Mouse (Mus musculus) hindbrain, embryonic 10.5 days (tissue): ENCODE measurements at regions not wholly inside any gene's neighbourhood (a gene's known extent, or its start where the extent isn't known, plus 50 kb on each side); places are given as distances from the start of the nearest gene placed in this dataset.

Experiments used
- DNase-seq: peaks from one replicate; pipeline ENCODE4 v3.0.0-alpha.2; 2017; ENCODE audit warnings: low spot score
- H3K27ac ChIP-seq: fragments of 300-500 bp; sonication (generic); 2 replicates; pipeline ENCODE4 v1.5.1; 2016; ENCODE audit warnings: mild to moderate bottlenecking, moderate library complexity
- H3K27me3 ChIP-seq: fragments of 300-500 bp; sonication (generic); 2 replicates; pipeline ENCODE4 v1.6.1; 2016; ENCODE audit warnings: mild to moderate bottlenecking; ENCODE audit not compliant: poor library complexity, insufficient read depth, severe bottlenecking
- H3K36me3 ChIP-seq: fragments of 300-500 bp; sonication (generic); 2 replicates; pipeline ENCODE4 v1.6.1; 2016; ENCODE audit warnings: mild to moderate bottlenecking, moderate library complexity
- H3K4me1 ChIP-seq: fragments of 300-500 bp; sonication (generic); replicated peaks from 2 replicates; pipeline ENCODE4 v1.6.1; 2016; ENCODE audit warnings: mild to moderate bottlenecking
- H3K4me3 ChIP-seq: fragments of 300-500 bp; sonication (generic); 2 replicates; pipeline ENCODE4 v1.5.1; 2016; ENCODE audit warnings: mild to moderate bottlenecking, moderate library complexity
- H3K9me3 ChIP-seq: fragments of 300-500 bp; sonication (generic); 2 replicates; pipeline ENCODE4 v1.6.1; 2016; ENCODE audit warnings: mild to moderate bottlenecking, moderate library complexity
- WGBS: fragments of 180-500 bp; shearing (Covaris S2); methylation state at CpG from one replicate; pipeline ENCODE4 v1.1.7; 2016; 5-methylcytosine and 5-hydroxymethylcytosine counted together

- H3K27me3 ChIP-seq = peaks cover 28% of the 10 kb centered on the region
- peaks cover 12% of the 10 kb centered on the region for H3K4me1 ChIP-seq
- no peak overlapping the region for H3K27ac ChIP-seq
- H3K36me3 ChIP-seq = no peaks in the 10 kb centered on the region
- DNase-seq = peak; percentile 20
- 15% methylated on average over 4 of the region's 4 CpGs for WGBS
- H3K9me3 ChIP-seq = no peaks in the 10 kb centered on the region
- H3K4me3 ChIP-seq = no peak overlapping the region
These were observed 95.2 kb upstream of the Ptch1 start for GRCm38 (mm10) chr13:63668576-63668975.

DNA sequence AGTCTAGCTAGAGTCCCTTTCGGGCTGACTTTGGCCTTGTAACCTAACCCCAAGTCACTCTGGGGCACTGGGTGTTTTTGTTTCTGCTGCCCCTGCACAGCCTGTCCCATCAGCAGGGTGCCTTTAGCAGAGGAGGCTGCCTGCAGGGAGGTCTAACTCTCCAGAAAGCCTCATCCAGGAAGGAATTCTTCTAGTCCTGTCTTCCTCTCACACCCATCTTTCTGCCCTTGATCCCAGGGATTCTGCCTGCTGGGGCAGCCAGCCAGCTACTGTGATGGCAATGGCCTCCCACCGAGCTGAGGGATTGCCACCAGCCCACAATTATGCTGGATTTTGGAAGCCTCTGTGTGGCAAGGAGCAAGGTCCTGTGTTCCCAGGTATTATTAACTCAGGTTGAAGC is 95.6 kb upstream of the Ptch1 start:
- H3K36me3 ChIP-seq = no peaks in the 10 kb centered on the region
- H3K27ac ChIP-seq = no peak overlapping the region
- no peaks in the 10 kb centered on the region for H3K9me3 ChIP-seq
- H3K4me1 ChIP-seq = peaks cover 12% of the 10 kb centered on the region
- DNase-seq = peak; percentile 11
- H3K4me3 ChIP-seq = no peak overlapping the region
- WGBS = 5% methylated on average over 2 of the region's 2 CpGs
- peaks cover 28% of the 10 kb centered on the region for H3K27me3 ChIP-seq

GRCm38 (mm10) chr13:63672425-63672824 is 99.0 kb upstream of the Ptch1 start:
- Histone ChIP-seq H3K36me3 (no peaks in the 10 kb centered on the region), H3K4me1 (peaks cover 12% of the 10 kb centered on the region), H3K4me3 (no peak overlapping the region), H3K27ac (no peak overlapping the region), H3K9me3 (no peaks in the 10 kb centered on the region), H3K27me3 (peaks cover 14% of the 10 kb centered on the region)
- 70% methylated on average over 4 of the region's 4 CpGs for WGBS
- DNase-seq = no peak

GRCm38 (mm10) chr13:63677696-63678095 is 104.3 kb upstream of the Ptch1 start:
- H3K4me1 ChIP-seq = no peaks in the 10 kb centered on the region
- no peaks in the 10 kb centered on the region for H3K9me3 ChIP-seq
- no peaks in the 10 kb centered on the region for H3K27me3 ChIP-seq
- no peak overlapping the region for H3K4me3 ChIP-seq
- WGBS = 58% methylated on average over 2 of the region's 2 CpGs
- H3K27ac ChIP-seq = no peak overlapping the region
- no peaks in the 10 kb centered on the region for H3K36me3 ChIP-seq
- no peak for DNase-seq

DNA sequence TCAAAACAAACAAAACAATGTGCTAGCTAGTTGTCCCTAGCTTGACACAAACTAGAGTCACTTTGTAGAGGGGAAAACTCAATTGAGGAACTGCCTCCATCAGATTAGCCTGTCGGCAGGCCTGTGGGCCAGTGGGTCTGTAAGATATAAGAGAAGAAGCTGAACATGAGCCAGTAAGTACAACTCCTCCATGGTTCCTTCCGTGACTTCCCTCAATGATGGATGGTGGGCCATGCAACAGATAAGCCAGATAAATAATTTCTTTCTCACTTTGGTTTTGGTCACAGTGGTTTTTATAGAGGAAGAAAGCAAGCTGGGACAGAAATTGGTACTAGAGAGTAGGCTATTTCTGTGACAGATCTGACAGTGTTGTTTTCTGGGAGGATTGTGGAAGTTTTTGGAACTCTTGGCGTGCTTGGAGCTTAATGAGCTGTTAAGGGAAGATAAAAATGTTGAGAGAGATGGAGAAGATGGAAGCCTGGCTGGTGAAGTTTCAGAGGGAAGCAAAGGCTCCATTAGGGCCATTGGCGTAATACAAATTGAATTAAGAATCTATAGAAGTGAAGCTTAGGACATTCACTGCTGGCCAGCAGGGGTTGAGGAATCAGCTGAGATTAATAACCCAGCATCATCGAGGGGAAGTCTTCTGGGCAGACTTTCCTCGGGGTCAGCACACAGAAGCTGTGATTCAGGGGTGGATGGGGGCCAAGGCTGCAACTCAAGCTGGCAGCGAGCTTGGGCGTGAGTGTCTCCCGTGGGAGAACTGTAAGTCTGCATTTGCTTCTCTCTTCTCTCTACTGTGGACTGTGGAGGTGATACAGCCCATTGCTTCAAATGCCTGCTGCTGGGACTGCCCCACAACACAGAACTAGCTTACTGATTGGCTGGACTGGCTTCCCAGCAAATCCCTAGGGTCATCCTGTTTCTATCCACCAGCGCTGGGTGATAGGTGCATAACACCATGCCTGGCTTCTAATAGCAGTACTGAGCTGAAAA is 105.2 kb upstream of the Ptch1 start:
- H3K36me3 ChIP-seq = no peaks in the 10 kb centered on the region
- no peak for DNase-seq
- no peak overlapping the region for H3K4me3 ChIP-seq
- no peaks in the 10 kb centered on the region for H3K4me1 ChIP-seq
- H3K27ac ChIP-seq = no peak overlapping the region
- 80% methylated on average over 10 of the region's 10 CpGs for WGBS
- H3K27me3 ChIP-seq = no peaks in the 10 kb centered on the region
- no peaks in the 10 kb centered on the region for H3K9me3 ChIP-seq

- 60% methylated on average over 4 of the region's 4 CpGs for WGBS
- Histone ChIP-seq H3K4me1 (no peaks in the 10 kb centered on the region), H3K9me3 (no peaks in the 10 kb centered on the region), H3K27ac (no peak overlapping the region), H3K36me3 (no peaks in the 10 kb centered on the region), H3K27me3 (no peaks in the 10 kb centered on the region), H3K4me3 (no peak overlapping the region)
- no peak for DNase-seq
These were observed 108.9 kb upstream of the Ptch1 start for GRCm38 (mm10) chr13:63682341-63682740.

DNA sequence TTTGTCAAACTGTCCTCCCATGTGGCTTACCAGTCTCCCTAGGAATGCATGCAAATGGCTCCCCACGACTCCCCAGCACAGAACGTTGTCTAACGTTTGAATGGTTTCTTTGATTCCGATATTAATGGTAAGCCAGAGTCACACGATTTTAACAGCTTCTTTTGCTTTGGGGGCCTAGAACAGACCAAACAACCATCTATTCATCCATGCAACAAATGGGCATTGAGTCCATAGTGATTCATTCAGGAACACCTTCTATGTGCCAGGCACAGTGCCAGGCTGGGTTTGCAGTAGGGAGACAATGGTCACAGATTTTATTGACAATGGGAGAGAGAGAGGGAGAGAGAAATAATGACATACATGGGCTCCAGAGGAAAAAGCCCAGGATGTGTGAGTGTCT is 118.6 kb upstream of the Ptch1 start:
- Histone ChIP-seq H3K27ac (no peak overlapping the region), H3K27me3 (no peaks in the 10 kb centered on the region), H3K9me3 (no peaks in the 10 kb centered on the region), H3K4me3 (no peak overlapping the region), H3K36me3 (no peaks in the 10 kb centered on the region), H3K4me1 (no peaks in the 10 kb centered on the region)
- 81% methylated on average over 5 of the region's 5 CpGs for WGBS
- no peak for DNase-seq

- no peak for DNase-seq
- Histone ChIP-seq H3K4me1 (no peaks in the 10 kb centered on the region), H3K27me3 (no peaks in the 10 kb centered on the region), H3K9me3 (no peaks in the 10 kb centered on the region), H3K4me3 (no peak overlapping the region), H3K27ac (no peak overlapping the region), H3K36me3 (no peaks in the 10 kb centered on the region)
- 87% methylated on average over 5 of the region's 5 CpGs for WGBS
These were observed 120.2 kb upstream of the Ptch1 start for GRCm38 (mm10) chr13:63693636-63694035.

DNA sequence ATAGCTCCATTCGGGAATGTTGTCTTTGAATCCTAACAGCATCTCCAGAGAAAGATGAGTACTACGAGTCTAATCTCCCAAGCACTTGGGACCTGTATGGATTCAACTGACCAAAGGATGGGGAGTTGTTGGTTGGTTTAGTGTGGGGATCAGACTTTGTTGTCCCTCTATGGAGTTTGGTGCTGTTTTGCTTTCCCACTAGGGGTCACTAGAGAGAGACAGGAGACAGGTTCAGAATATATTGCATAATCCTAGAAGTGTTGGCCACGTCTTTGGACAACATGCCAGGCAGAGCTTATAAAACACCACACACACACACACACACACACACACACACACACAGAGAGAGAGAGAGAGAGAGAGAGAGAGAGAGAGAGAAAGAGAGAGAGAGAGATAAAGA is 118.6 kb upstream of the Ercc6l2 start:
- DNase-seq = no peak
- WGBS = 68% methylated on average over 3 of the region's 3 CpGs
- Histone ChIP-seq H3K36me3 (no peaks in the 10 kb centered on the region), H3K9me3 (no peaks in the 10 kb centered on the region), H3K4me3 (no peak overlapping the region), H3K27ac (no peak overlapping the region), H3K27me3 (no peaks in the 10 kb centered on the region), H3K4me1 (peaks cover 7% of the 10 kb centered on the region)

DNA sequence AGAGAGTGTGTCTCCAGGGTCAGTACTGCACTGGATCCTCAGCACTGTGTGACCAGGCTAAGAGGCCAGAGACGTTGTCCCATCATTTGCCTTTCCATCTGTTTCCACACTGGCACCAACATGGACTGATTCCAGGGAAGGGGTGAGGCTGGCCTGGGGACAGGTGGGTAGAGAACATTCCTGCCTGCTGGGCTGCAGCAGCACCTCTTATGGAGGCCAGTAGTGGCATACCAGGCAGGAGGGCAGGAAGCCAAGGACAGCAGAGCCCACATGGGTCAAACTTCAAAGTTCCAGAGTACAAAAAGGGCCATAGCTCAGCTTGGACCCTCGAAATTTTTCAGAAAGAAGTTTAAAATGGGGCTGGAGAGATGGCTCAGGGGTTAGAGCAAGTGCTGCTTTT is 115.4 kb upstream of the Ercc6l2 start:
- Histone ChIP-seq H3K36me3 (no peaks in the 10 kb centered on the region), H3K27ac (no peak overlapping the region; the same call in 1 of the 2 replicates), H3K4me3 (no peak overlapping the region), H3K4me1 (peaks cover 13% of the 10 kb centered on the region), H3K27me3 (no peaks in the 10 kb centered on the region), H3K9me3 (no peaks in the 10 kb centered on the region)
- no peak for DNase-seq
- WGBS = 79% methylated on average over 2 of the region's 2 CpGs

DNA sequence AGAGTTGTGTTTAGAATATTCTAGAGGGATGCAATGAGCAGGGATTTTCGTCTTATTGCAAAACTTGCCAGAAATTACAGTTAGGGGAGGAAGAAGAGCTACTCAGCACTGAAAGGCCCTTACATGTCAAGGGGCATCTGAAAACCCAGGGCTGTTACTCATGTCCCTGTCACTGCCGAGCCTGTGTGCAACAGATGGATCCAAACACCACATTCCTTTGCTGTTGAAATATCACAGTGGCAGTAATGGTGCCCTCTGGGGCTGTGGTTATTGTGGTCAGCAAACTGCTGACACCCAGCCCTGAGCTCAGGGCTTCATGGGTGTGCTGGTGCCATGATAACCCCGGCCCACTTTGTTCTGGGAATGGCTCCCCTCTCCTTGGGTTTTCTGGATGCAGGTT is 114.3 kb upstream of the Ercc6l2 start:
- DNase-seq = no peak
- 79% methylated on average over 3 of the region's 3 CpGs for WGBS
- Histone ChIP-seq H3K4me1 (peaks cover 13% of the 10 kb centered on the region), H3K4me3 (no peak overlapping the region), H3K27me3 (no peaks in the 10 kb centered on the region), H3K27ac (no peak overlapping the region), H3K9me3 (no peaks in the 10 kb centered on the region), H3K36me3 (no peaks in the 10 kb centered on the region)

GRCm38 (mm10) chr13:63701199-63702175 is 113.6 kb upstream of the Ercc6l2 start:
- Histone ChIP-seq H3K27me3 (no peaks in the 10 kb centered on the region), H3K27ac (peak overlapping the region; percentile 60), H3K36me3 (no peaks in the 10 kb centered on the region), H3K4me3 (no peak overlapping the region), H3K4me1 (peaks cover 13% of the 10 kb centered on the region), H3K9me3 (no peaks in the 10 kb centered on the region)
- DNase-seq = peak; percentile 14
- WGBS = 41% methylated on average over 9 of the region's 9 CpGs

- no peak overlapping the region for H3K4me3 ChIP-seq
- H3K27me3 ChIP-seq = no peaks in the 10 kb centered on the region
- DNase-seq = no peak
- no peak overlapping the region for H3K27ac ChIP-seq
- no peaks in the 10 kb centered on the region for H3K4me1 ChIP-seq
- 0 out of 2 replicates have a peak, but pooled peaks cover 8% of the 10 kb centered on the region for H3K9me3 ChIP-seq
- WGBS = 86% methylated on average over 2 of the region's 2 CpGs
- H3K36me3 ChIP-seq = no peaks in the 10 kb centered on the region
These were observed 106.5 kb upstream of the Ercc6l2 start for GRCm38 (mm10) chr13:63708567-63708966.
